Mouse (Mus musculus): Measurements from ENCODE around the gene Rgma. TPM values are rescaled to one million over a fixed set of nuclear protein-coding genes. Genes with fewer than 3 reads are reported as not detected.

Gene Rgma
- polyA plus RNA-seq, 1 experiment from 2014 or later: 46.3 TPM

GRCm38 (mm10) chr7:73393307-73394012 is 18.2 kb downstream of the Rgma start:
- no peaks in the 10 kb centered on the region for H3K27me3 ChIP-seq (ENCODE audit: control insufficient read depth, insufficient read depth, low read length)
- no peaks in the 10 kb centered on the region for H3K9me3 ChIP-seq (ENCODE audit: control insufficient read depth, low read length)
- ATAC-seq (ENCODE audit: low FRiP score): no peak
- peak overlapping the region; percentile 95 for H3K4me2 ChIP-seq (replicated peaks)
- H3K27ac ChIP-seq: peak overlapping the region; percentile 90
- peaks cover 50% of the 10 kb centered on the region for H3K4me1 ChIP-seq (replicated peaks; ENCODE audit: control insufficient read depth, insufficient read depth, low read length)
- H3K36me3 ChIP-seq (replicated peaks; ENCODE audit: control insufficient read depth, insufficient read depth): 0 out of 2 replicates have a peak, but pooled peaks cover under 1% of the 10 kb centered on the region
- H3K9ac ChIP-seq: peak overlapping the region; percentile 92
- 31% methylated on average over 9 of the region's 9 CpGs for WGBS
- DNase-seq (ENCODE audit: low spot score): no peak
- peak overlapping the region; percentile 62 for H3K4me3 ChIP-seq (replicated peaks; ENCODE audit: low read length)

DNA sequence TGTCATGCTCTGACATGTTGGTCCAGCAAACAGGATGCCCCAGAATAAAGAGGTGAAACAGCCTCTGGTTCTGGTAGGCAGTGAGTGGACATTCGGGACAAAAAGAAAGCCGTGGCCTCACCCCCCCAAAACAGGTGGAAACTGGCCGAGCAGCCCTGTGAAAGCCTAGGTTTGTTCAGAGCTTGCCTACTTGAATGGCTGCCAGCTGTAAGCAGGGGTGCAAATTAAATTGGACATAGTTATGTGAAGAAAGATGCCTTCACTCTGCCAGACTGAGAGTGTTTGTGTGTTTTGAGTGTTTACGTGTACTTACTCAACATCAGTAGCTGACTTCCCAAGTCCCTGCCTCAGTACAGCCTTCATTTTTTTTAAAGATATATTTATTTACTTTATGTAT is 18.7 kb downstream of the Rgma start:
- WGBS: 29% methylated on average over 4 of the region's 4 CpGs
- H3K4me1 ChIP-seq (replicated peaks; ENCODE audit: control insufficient read depth, insufficient read depth, low read length): peaks cover 56% of the 10 kb centered on the region
- peak overlapping the region; percentile 92 for H3K9ac ChIP-seq
- H3K36me3 ChIP-seq (replicated peaks; ENCODE audit: control insufficient read depth, insufficient read depth): no peaks in the 10 kb centered on the region
- peak overlapping the region; percentile 90 for H3K27ac ChIP-seq
- ATAC-seq (ENCODE audit: low FRiP score) (no peak), DNase-seq (ENCODE audit: low spot score) (no peak)
- H3K27me3 ChIP-seq (ENCODE audit: control insufficient read depth, insufficient read depth, low read length): no peaks in the 10 kb centered on the region
- H3K9me3 ChIP-seq (ENCODE audit: control insufficient read depth, low read length): no peaks in the 10 kb centered on the region
- peak overlapping the region; percentile 62 for H3K4me3 ChIP-seq (replicated peaks; ENCODE audit: low read length)
- peak overlapping the region; percentile 95 for H3K4me2 ChIP-seq (replicated peaks)

DNA sequence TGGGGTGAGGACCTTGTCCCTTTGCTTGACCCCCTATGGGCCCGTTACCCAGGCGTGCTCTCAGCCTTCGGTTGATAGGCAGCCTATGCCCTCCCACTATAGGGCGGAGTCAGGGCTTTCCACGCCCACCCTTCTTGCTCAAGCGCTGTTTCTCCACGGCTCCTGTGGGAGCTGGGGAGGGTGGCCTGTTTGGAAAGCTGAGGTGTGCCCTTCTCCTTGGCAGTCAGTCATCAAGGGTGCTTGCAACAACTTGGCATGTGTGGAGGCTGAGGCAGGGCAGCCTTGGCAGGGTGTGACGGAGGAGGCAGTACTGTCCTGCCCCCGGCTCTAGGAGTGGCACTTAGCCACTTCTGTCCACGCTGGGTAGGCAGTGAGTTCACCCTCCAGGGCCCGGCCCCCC is 23.0 kb downstream of the Rgma start:
- no peaks in the 10 kb centered on the region for H3K9me3 ChIP-seq (ENCODE audit: control insufficient read depth, low read length)
- peak; percentile 41; the same call in 1 of the 2 replicates for ATAC-seq (ENCODE audit: low FRiP score)
- H3K36me3 ChIP-seq (replicated peaks; ENCODE audit: control insufficient read depth, insufficient read depth): no peaks in the 10 kb centered on the region
- peaks cover 53% of the 10 kb centered on the region for H3K4me1 ChIP-seq (replicated peaks; ENCODE audit: control insufficient read depth, insufficient read depth, low read length)
- H3K4me2 ChIP-seq (replicated peaks): peak overlapping the region; percentile 59
- peak overlapping the region; percentile 54 for H3K9ac ChIP-seq
- H3K27ac ChIP-seq: peak overlapping the region; percentile 77
- no peak for DNase-seq (ENCODE audit: low spot score)
- H3K27me3 ChIP-seq (ENCODE audit: control insufficient read depth, insufficient read depth, low read length): no peaks in the 10 kb centered on the region
- 8% methylated on average over 11 of the region's 11 CpGs for WGBS
- peak overlapping the region; percentile 23; the same call in 1 of the 2 replicates for H3K4me3 ChIP-seq (replicated peaks; ENCODE audit: low read length)

DNA sequence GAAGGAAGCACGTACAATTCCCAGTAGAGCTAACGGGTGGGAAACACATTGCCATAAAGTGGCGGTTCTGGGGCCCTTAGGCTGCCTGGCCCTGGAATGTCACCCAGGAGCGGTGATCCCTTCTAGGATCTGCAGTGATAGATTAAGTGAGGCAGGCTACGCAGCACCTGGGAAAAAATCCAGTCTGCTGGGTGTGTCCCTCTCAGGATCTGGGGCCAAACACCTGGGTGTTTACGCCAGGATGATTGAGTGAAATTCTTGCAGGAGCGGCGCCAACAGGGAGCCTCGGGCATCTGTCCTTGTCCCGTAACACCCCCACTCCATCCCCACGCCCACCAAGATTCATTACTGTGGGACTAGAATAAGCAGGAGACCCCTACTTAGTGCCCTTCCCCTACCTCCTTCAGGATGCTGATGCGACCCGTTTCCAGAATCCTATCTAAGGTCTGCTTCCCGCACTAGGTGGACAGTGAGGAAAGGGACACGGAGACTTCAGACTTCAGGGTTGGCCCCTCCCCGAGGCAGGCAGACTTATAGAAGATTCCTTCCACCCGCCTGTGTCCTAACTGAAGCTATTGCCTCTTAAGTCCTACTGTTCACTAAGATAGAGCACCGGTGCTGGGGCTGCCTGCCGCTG is 23.6 kb downstream of the Rgma start:
- peak overlapping the region; percentile 23 for H3K4me3 ChIP-seq (replicated peaks; ENCODE audit: low read length)
- 7% methylated on average over 19 of the region's 19 CpGs for WGBS

DNA sequence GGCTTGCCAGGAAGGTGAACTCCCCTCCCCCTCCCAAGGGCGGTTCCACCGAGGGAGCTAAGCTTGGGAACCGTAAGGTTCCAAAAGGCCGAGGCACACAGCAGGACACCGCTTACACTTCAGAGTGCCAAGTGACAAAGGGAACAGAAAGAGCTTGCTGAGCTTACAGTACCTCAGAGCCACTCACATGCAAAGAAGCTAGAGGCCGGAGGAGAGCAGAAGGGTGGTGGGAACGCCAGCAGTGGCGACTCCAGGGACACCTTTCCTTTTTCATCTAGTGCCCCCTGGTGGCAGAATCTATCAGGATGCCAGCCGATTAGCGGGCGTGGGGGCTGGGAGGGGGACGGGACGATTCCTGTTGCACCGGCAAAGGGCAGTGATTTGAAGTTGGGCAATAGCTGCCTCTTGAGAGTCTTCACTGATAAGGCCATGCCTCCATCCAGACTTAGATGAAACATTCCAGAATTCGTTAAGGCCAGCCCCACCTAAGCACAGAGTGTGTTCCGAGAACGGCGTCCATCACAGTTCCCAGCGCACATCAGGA is 24.3 kb downstream of the Rgma start:
- peak overlapping the region; percentile 77 for H3K27ac ChIP-seq
- peak overlapping the region; percentile 59 for H3K4me2 ChIP-seq (replicated peaks)
- ATAC-seq (ENCODE audit: low FRiP score): peak; percentile 64
- H3K4me1 ChIP-seq (replicated peaks; ENCODE audit: control insufficient read depth, insufficient read depth, low read length): peaks cover 57% of the 10 kb centered on the region
- peak overlapping the region; percentile 23 for H3K4me3 ChIP-seq (replicated peaks; ENCODE audit: low read length)
- no peaks in the 10 kb centered on the region for H3K9me3 ChIP-seq (ENCODE audit: control insufficient read depth, low read length)
- 0 out of 2 replicates have a peak, but pooled peaks cover 3% of the 10 kb centered on the region for H3K36me3 ChIP-seq (replicated peaks; ENCODE audit: control insufficient read depth, insufficient read depth)
- DNase-seq (ENCODE audit: low spot score): peak; percentile 83
- H3K27me3 ChIP-seq (ENCODE audit: control insufficient read depth, insufficient read depth, low read length): no peaks in the 10 kb centered on the region
- under 1% methylated on average over 19 of the region's 19 CpGs for WGBS
- H3K9ac ChIP-seq: peak overlapping the region; percentile 54

More for the DNA sequence above, 23.6 kb downstream of the Rgma start:
- no peaks in the 10 kb centered on the region for H3K27me3 ChIP-seq (ENCODE audit: control insufficient read depth, insufficient read depth, low read length)
- peak overlapping the region; percentile 59 for H3K4me2 ChIP-seq (replicated peaks)
- no peaks in the 10 kb centered on the region for H3K9me3 ChIP-seq (ENCODE audit: control insufficient read depth, low read length)
- peak overlapping the region; percentile 54 for H3K9ac ChIP-seq
- DNase-seq (ENCODE audit: low spot score): no peak
- H3K36me3 ChIP-seq (replicated peaks; ENCODE audit: control insufficient read depth, insufficient read depth): no peaks in the 10 kb centered on the region
- ATAC-seq (ENCODE audit: low FRiP score): no peak
- H3K27ac ChIP-seq: peak overlapping the region; percentile 77
- peaks cover 57% of the 10 kb centered on the region for H3K4me1 ChIP-seq (replicated peaks; ENCODE audit: control insufficient read depth, insufficient read depth, low read length)

GRCm38 (mm10) chr7:73400051-73400916 is 25.0 kb downstream of the Rgma start:
- DNase-seq (ENCODE audit: low spot score): peak; percentile 57
- Histone ChIP-seq H3K4me1 (replicated peaks; ENCODE audit: control insufficient read depth, insufficient read depth, low read length) (peaks cover 57% of the 10 kb centered on the region), H3K9me3 (ENCODE audit: control insufficient read depth, low read length) (no peaks in the 10 kb centered on the region), H3K36me3 (replicated peaks; ENCODE audit: control insufficient read depth, insufficient read depth) (0 out of 2 replicates have a peak, but pooled peaks cover 5% of the 10 kb centered on the region), H3K9ac (peak overlapping the region; percentile 54), H3K4me3 (replicated peaks; ENCODE audit: low read length) (peak overlapping the region; percentile 23), H3K4me2 (replicated peaks) (peak overlapping the region; percentile 59), H3K27ac (peak overlapping the region; percentile 77), H3K27me3 (ENCODE audit: control insufficient read depth, insufficient read depth, low read length) (no peaks in the 10 kb centered on the region)
- peak; percentile 54 for ATAC-seq (ENCODE audit: low FRiP score)
- 10% methylated on average over 20 of the region's 20 CpGs for WGBS

- DNase-seq (ENCODE audit: low spot score): no peak
- H3K4me1 ChIP-seq (replicated peaks; ENCODE audit: control insufficient read depth, insufficient read depth, low read length): peaks cover 50% of the 10 kb centered on the region
- no peaks in the 10 kb centered on the region for H3K27me3 ChIP-seq (ENCODE audit: control insufficient read depth, insufficient read depth, low read length)
- 22% methylated on average over 2 of the region's 2 CpGs for WGBS
- no peak overlapping the region for H3K27ac ChIP-seq
- H3K4me3 ChIP-seq (replicated peaks; ENCODE audit: low read length): no peak overlapping the region
- H3K36me3 ChIP-seq (replicated peaks; ENCODE audit: control insufficient read depth, insufficient read depth): peaks cover 16% of the 10 kb centered on the region; the same call in 1 of the 2 replicates
- no peak overlapping the region for H3K9ac ChIP-seq
- H3K9me3 ChIP-seq (ENCODE audit: control insufficient read depth, low read length): no peaks in the 10 kb centered on the region
- no peak for ATAC-seq (ENCODE audit: low FRiP score)
- H3K4me2 ChIP-seq (replicated peaks): no peak overlapping the region
Observed at GRCm38 (mm10) chr7:73402106-73402505, 26.8 kb downstream of the Rgma start.

DNA sequence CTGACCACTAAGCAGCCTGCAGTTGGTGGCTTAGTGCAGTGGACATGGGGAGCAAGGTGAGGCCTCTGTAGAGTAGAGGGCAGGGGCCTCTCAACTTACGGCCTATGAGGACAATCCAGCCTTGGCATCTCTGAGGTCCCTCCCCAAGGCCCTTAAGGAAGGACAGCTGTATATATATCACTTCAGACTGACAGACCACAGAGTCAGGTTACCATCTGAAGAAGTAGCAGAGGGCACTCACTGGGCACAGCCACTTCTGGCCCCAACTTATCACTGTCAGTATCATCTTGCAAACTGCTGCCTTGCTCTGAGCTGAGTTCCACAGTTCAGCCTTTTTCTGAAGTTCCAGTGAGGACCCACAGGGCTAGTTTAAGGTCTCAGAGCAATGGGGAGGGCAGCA is 27.4 kb downstream of the Rgma start:
- H3K4me1 ChIP-seq (replicated peaks; ENCODE audit: control insufficient read depth, insufficient read depth, low read length): peaks cover 44% of the 10 kb centered on the region
- H3K27ac ChIP-seq: no peak overlapping the region
- 67% methylated on average over 1 of the region's 1 CpGs for WGBS
- ATAC-seq (ENCODE audit: low FRiP score) (no peak), DNase-seq (ENCODE audit: low spot score) (no peak)
- peaks cover 19% of the 10 kb centered on the region; the same call in 1 of the 2 replicates for H3K36me3 ChIP-seq (replicated peaks; ENCODE audit: control insufficient read depth, insufficient read depth)
- H3K4me3 ChIP-seq (replicated peaks; ENCODE audit: low read length): no peak overlapping the region
- no peak overlapping the region for H3K9ac ChIP-seq
- no peaks in the 10 kb centered on the region for H3K9me3 ChIP-seq (ENCODE audit: control insufficient read depth, low read length)
- H3K27me3 ChIP-seq (ENCODE audit: control insufficient read depth, insufficient read depth, low read length): no peaks in the 10 kb centered on the region
- H3K4me2 ChIP-seq (replicated peaks): no peak overlapping the region

All from hindbrain, embryonic 14.5 days (tissue).